Comparison of ENCODE assay signal across 8 mouse cellular contexts in the genomic region with DNA sequence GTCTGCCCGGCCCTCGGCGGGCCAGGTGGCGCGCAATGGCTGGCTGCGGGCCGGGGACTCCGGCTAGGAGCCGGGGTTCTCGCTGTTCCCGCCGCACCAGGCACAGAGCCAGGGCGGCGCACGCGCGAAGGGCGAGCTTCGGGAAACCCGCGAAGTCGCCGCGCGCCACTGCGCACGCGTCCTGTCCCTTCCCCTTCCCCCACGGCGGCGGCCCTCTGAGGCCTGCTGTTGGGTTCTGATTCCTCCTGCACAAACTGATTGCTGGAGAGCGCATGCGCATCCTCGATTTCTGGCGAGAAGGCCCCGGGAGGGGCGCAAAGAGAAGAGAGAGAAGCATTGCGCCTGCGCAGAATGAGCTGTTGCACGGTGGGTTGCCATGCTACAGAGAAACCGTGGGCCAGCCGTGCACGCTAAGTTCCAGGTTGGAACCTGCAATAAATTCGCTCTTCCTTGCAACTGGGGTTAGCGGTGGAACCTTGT. TPM values are rescaled to one million over a fixed set of nuclear protein-coding genes. Genes with fewer than 3 reads are reported as not detected.
DNase-seq lines count a peak whose midpoint lies in the region; ATAC-seq and TF ChIP-seq lines count a peak whose summit lies in the region.

No protein-coding gene starts in this region.

- intact Hi-C loops in heart, postnatal 14 days (cut with DNase I): no loop called here

- TF ChIP-seq POLR2A in ES-Bruce4 (IDR thresholded peaks at IDR 0.05; ENCODE audit: insufficient read depth, low read length): peak; percentile 35

- H3K9me3 ChIP-seq in ES-Bruce4 (replicated peaks; ENCODE audit: control insufficient read depth, insufficient read depth, low read length, poor library complexity, severe bottlenecking): no peaks in the 10 kb centered on the region
- no peaks in the 10 kb centered on the region for H3K9me3 ChIP-seq in forebrain, embryonic 14.5 days (replicated peaks; ENCODE audit: control insufficient read depth, low read length)
- H3K9me3 ChIP-seq in neural tube, embryonic 15.5 days (replicated peaks): no peaks in the 10 kb centered on the region

- TF ChIP-seq EP300 in ES-Bruce4 (IDR thresholded peaks at IDR 0.05; ENCODE audit: insufficient read depth, low read depth, low read length): peak; percentile 16; the same call in 1 of the 2 replicates

- no peaks in the 10 kb centered on the region for H3K27me3 ChIP-seq in ES-Bruce4 (ENCODE audit: control insufficient read depth, insufficient read depth, low read length, poor library complexity, severe bottlenecking)
- no peaks in the 10 kb centered on the region for H3K27me3 ChIP-seq in forebrain, embryonic 14.5 days (replicated peaks; ENCODE audit: control insufficient read depth, insufficient read depth, low read length)
- H3K27me3 ChIP-seq in neural tube, embryonic 15.5 days (replicated peaks): no peaks in the 10 kb centered on the region

- H3K4me3 ChIP-seq in ES-Bruce4 (ENCODE audit: low read depth, low read length): peak overlapping the region; percentile 62
- peak overlapping the region; percentile 62 for H3K4me3 ChIP-seq in forebrain, embryonic 14.5 days (ENCODE audit: low read depth, low read length)
- peak overlapping the region; percentile 77 for H3K4me3 ChIP-seq in neural tube, embryonic 15.5 days (replicated peaks)

- peak; percentile 99 for DNase-seq in cerebellum, adult 11 months
- peak; percentile 100 for DNase-seq in forebrain, embryonic 14.5 days (ENCODE audit: low spot score)
- DNase-seq in heart, postnatal 14 days: peak; percentile 98 to 99
- DNase-seq in layer of hippocampus, adult 11-12 months (ENCODE audit: low spot score): peak; percentile 99
- DNase-seq in lung, adult 18-20 months: peak; percentile 99
- peak; percentile 99 for DNase-seq in thymus, adult 18-20 months

- H3K4me1 ChIP-seq in ES-Bruce4 (ENCODE audit: control insufficient read depth, insufficient read depth, low read length): no peaks in the 10 kb centered on the region
- peaks cover 16% of the 10 kb centered on the region for H3K4me1 ChIP-seq in forebrain, embryonic 14.5 days (ENCODE audit: control insufficient read depth, insufficient read depth, low read length)
- H3K4me1 ChIP-seq in neural tube, embryonic 15.5 days: peaks cover 50% of the 10 kb centered on the region

- WGBS in forebrain, embryonic 14.5 days: under 1% methylated on average over 43 of the region's 45 CpGs
- WGBS in neural tube, embryonic 15.5 days: under 1% methylated on average over 45 of the region's 45 CpGs

- H3K4me2 ChIP-seq in forebrain, embryonic 14.5 days (ENCODE audit: low read length): peak overlapping the region; percentile 96
- peak overlapping the region; percentile 99 for H3K4me2 ChIP-seq in neural tube, embryonic 15.5 days

- H3K9ac ChIP-seq in ES-Bruce4 (ENCODE audit: low read depth, poor library complexity, severe bottlenecking): peak overlapping the region; percentile 79
- H3K9ac ChIP-seq in forebrain, embryonic 14.5 days (ENCODE audit: low read length): peak overlapping the region; percentile 64
- H3K9ac ChIP-seq in neural tube, embryonic 15.5 days (replicated peaks): peak overlapping the region; percentile 69

- TF ChIP-seq CTCF in ES-Bruce4 (IDR thresholded peaks at IDR 0.05; ENCODE audit: low read depth, low read length): no peak

- peak overlapping the region; percentile 81 for H3K27ac ChIP-seq in ES-Bruce4 (ENCODE audit: insufficient read depth, low read length)
- H3K27ac ChIP-seq in forebrain, embryonic 14.5 days (ENCODE audit: low read depth, low read length): peak overlapping the region; percentile 85
- H3K27ac ChIP-seq in neural tube, embryonic 15.5 days (replicated peaks): peak overlapping the region; percentile 93

- no peaks in the 10 kb centered on the region for H3K36me3 ChIP-seq in ES-Bruce4 (ENCODE audit: control insufficient read depth, insufficient read depth, low read length, poor library complexity, severe bottlenecking)
- H3K36me3 ChIP-seq in forebrain, embryonic 14.5 days (ENCODE audit: control insufficient read depth, insufficient read depth, low read length): peaks cover 13% of the 10 kb centered on the region
- peaks cover 10% of the 10 kb centered on the region for H3K36me3 ChIP-seq in neural tube, embryonic 15.5 days

- ATAC-seq in forebrain, embryonic 14.5 days: peak; percentile 90
- peak; percentile 89 for ATAC-seq in neural tube, embryonic 15.5 days (ENCODE audit: low FRiP score)

RNA-seq across cellular contexts. Expression of a gene that starts 0.6 kb away (rescaled TPM):
- polyA plus RNA-seq in ES-Bruce4 (2011; ENCODE audit: insufficient read depth, insufficient read length, low read depth, missing spikeins): 3.4 and 4.2 TPM in 2 replicates
- polyA plus RNA-seq in forebrain, embryonic 14.5 days (2014; fragmentation: Nextera tagmentation; extraction: Ambion mirVana): 9.9 and 10.0 TPM in 2 replicates
- total RNA-seq in heart, postnatal 14 days (2021): 10 to 100 TPM; 10.4 to 10.7 TPM
- polyA plus RNA-seq in neural tube, embryonic 15.5 days (2015; fragmentation: Nextera tagmentation; extraction: Ambion mirVana): 11.8 and 15.6 TPM in 2 replicates

RNA-seq across cellular contexts. Expression of a gene that starts 0.7 kb away (rescaled TPM):
- polyA plus RNA-seq in ES-Bruce4 (2011; ENCODE audit: insufficient read depth, insufficient read length, low read depth, missing spikeins): 70.5 and 70.8 TPM in 2 replicates
- 180 and 216 TPM in 2 replicates for polyA plus RNA-seq in forebrain, embryonic 14.5 days (2014; fragmentation: Nextera tagmentation; extraction: Ambion mirVana)
- 100 to 1,000 TPM; 404 to 405 TPM for total RNA-seq in heart, postnatal 14 days (2021)
- 190 and 209 TPM in 2 replicates for polyA plus RNA-seq in neural tube, embryonic 15.5 days (2015; fragmentation: Nextera tagmentation; extraction: Ambion mirVana)

RNA-seq across cellular contexts. Expression of a gene that starts 1.1 kb away (rescaled TPM):
- not detected in 2 replicates for polyA plus RNA-seq in ES-Bruce4 (2011; ENCODE audit: insufficient read depth, insufficient read length, low read depth, missing spikeins)
- polyA plus RNA-seq in forebrain, embryonic 14.5 days (2014; fragmentation: Nextera tagmentation; extraction: Ambion mirVana): 2.5 and 3.1 TPM in 2 replicates
- total RNA-seq in heart, postnatal 14 days (2021): not detected
- 4.3 TPM in 2 replicates for polyA plus RNA-seq in neural tube, embryonic 15.5 days (2015; fragmentation: Nextera tagmentation; extraction: Ambion mirVana)

RNA-seq across cellular contexts. Expression of a gene that starts 15.6 kb away (rescaled TPM):
- polyA plus RNA-seq in ES-Bruce4 (2011; ENCODE audit: insufficient read depth, insufficient read length, low read depth, missing spikeins): 0.96 and 1.2 TPM in 2 replicates
- 2.0 and 2.6 TPM in 2 replicates for polyA plus RNA-seq in forebrain, embryonic 14.5 days (2014; fragmentation: Nextera tagmentation; extraction: Ambion mirVana)
- total RNA-seq in heart, postnatal 14 days (2021): 1 to 10 TPM; 1.7 TPM
- 5.3 and 6.0 TPM in 2 replicates for polyA plus RNA-seq in neural tube, embryonic 15.5 days (2015; fragmentation: Nextera tagmentation; extraction: Ambion mirVana)

Comparison
In these comparisons a context has a peak if more than half of its experiments do, and no peak if none do; other contexts are left out.
1. Peak in every context shown above with its lines: DNase-seq, ATAC-seq, H3K4me3 ChIP-seq and H3K27ac ChIP-seq.